Mouse (Mus musculus) embryonic fibroblast, embryonic 13.5 days (primary cell): Measurements from ENCODE around the gene Kmt2a.

Source experiments
- CTCF ChIP-seq: IDR thresholded peaks from 2 replicates; pipeline ENCODE4 v1.5.1; 2011; ENCODE audit warnings: mild to moderate bottlenecking, control low read depth, low read length, moderate library complexity, borderline replicate concordance; ENCODE audit not compliant: insufficient read depth
- POLR2A ChIP-seq: IDR thresholded peaks from 2 replicates; pipeline ENCODE4 v1.6.1; 2011; ENCODE audit warnings: low read depth, mild to moderate bottlenecking, control low read depth, low read length, moderate library complexity

- TF ChIP-seq CTCF (no peak), POLR2A (no peak)
Observed at GRCm38 (mm10) chr9:44899716-44900115, 18.6 kb upstream of the Kmt2a start.
